Mouse (Mus musculus) lung, adult 2 months (tissue): ENCODE measurements around the gene Ethe1.

Experiments used
- CTCF ChIP-seq: fragments of 200-500 bp; IDR thresholded peaks from 2 replicates; pipeline ENCODE4 v1.5.1; 2011; ENCODE audit warnings: mild to moderate bottlenecking, low read length, control low read depth; ENCODE audit not compliant: insufficient read depth
- POLR2A ChIP-seq: fragments of 200-500 bp; IDR thresholded peaks from 2 replicates; pipeline ENCODE4 v1.6.1; 2011; ENCODE audit warnings: low read depth, mild to moderate bottlenecking, control low read depth, low read length, borderline replicate concordance; ENCODE audit errors: extremely low read depth

DNA sequence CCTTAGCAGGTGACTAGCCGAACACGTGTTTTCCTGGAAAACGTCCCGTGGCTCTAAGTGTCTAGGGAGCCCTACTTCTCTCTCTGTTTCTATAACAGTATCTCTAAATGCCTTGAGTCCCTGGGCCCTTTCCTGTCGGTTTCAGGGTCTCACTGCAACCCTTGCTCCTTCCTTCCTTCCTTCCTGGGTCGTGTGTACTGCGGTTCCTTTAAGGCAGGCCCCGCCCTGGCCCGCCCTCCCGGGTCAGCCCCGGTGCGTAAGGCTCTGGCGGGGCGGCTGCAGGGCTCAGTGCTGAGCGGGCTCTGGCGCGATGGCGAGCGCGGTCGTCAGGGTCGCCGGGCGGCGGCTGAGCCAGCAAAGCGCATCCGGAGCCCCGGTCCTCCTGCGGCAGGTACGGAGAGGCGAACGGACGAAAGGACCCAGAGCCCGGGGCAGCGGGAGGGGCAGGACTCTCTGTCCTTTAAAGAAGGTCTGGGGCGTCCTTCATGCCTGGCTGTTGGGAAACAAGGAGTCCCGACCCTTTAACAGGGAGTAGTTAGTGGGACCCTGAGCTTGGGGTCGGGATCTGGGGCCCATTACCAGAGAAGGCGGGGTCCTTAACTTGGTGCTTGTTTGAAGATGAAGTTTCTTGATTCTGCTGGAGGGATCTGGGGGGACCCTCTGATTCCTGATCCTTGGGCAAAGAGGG, 6.4 kb downstream of the Ethe1 start:
- no peak for TF ChIP-seq CTCF
- no peak; the same call in 1 of the 2 replicates for TF ChIP-seq POLR2A
